Mouse (Mus musculus) layer of hippocampus, adult 2 months (tissue): ENCODE results near the gene Adad2. TPM values are rescaled to one million over a fixed set of nuclear protein-coding genes. Genes with fewer than 3 reads are reported as not detected.
A peak's percentile ranks its signal among the peaks of the same experiment; 100 is the strongest.

ENCODE experiments used
- DNase-seq, 2 experiments: peaks; one replicate each; pipeline ENCODE4 v3.0.0; 2022; ENCODE audit warnings: low spot score in 2 of 2
- H3K27ac ChIP-seq: fragments of 200-600 bp; 2 replicates; pipeline ENCODE4 v1.8.1; 2022
- H3K4me3 ChIP-seq: fragments of 200-600 bp; 2 replicates; pipeline ENCODE4 v1.8.1; 2022; ENCODE audit warnings: mild to moderate bottlenecking
- CTCF ChIP-seq: fragments of 200-600 bp; conservative IDR thresholded peaks from 2 replicates; pipeline ENCODE4 v1.8.1; 2022; ENCODE audit warnings: antibody characterized with exemption, mild to moderate bottlenecking, moderate library complexity
- total RNA-seq, 2 experiments: library from RNA; stranded (reverse); gene quantifications; 2 replicates each; pipeline ENCODE4 v1.2.3; 2021

Gene Adad2
- total RNA-seq, 2 experiments from 2014 or later = 0.47 to 0.87 TPM

DNA sequence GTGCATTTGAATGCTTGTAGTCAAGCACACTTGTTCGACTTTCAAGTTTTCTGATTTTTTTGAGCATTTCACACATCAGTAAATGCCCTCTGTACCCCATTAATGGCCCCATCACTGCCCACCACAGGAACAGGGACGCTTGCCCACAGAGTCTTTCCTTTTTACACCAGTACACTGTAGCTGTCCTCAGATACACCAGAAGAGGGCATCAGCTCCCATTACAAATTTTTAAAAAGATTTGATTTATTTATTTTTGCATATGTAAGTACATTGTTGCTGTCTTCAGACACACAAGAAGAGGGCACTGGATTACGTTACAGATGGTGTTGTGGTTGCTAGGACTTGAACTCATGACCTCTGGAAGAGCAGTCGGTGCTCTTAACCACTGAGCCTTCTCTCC lies 24.2 kb upstream of the Adad2 start:
- TF ChIP-seq CTCF = peak; percentile 70

DNA sequence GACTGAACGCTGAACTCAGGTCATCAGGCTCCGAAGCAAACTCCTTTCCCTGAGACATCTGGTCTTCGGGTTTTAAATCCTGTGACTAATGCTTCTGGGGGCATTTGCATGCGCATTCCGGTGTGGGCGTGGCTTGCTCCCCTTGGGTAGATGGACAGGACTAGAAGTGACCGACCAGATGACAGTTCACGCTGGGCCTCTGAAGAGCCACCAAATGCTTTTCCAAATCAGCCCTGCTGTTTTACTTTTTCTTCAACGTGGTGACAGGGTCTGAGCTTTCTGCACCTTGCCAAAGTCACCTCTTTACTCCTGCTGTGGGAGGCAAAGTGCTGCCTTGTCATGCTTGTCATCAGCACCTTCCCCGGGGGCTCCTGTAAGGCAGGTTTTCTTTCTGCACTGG lies 23.7 kb upstream of the Adad2 start:
- no peak overlapping the region for H3K4me3 ChIP-seq
- no peak for DNase-seq
- no peak overlapping the region for H3K27ac ChIP-seq
- TF ChIP-seq CTCF = no peak

More for the DNA sequence above, 24.2 kb upstream of the Adad2 start:
- Histone ChIP-seq H3K4me3 (no peak overlapping the region), H3K27ac (no peak overlapping the region)
- DNase-seq = no peak

DNA sequence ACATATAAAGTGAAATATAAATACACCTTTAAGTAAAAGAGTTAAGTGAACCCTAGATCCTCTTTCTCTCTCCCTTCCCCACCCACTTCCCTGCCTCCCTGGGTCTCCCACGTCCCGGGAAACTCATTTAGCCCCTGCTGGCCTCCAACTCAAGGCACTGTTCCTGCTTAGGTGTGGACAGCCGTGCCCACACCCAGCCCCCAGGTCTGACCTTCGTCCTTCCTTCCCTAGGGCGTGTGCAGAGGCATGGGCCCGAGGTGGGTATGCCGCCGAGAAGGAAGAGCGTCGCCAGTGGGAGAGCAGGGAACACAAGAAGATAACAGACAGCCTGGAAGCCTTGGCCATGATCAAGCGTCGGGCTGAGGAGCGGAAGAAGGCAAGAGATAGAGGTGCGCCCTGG lies 22.2 kb upstream of the Adad2 start:
- H3K4me3 ChIP-seq = no peak overlapping the region
- H3K27ac ChIP-seq = no peak overlapping the region
- DNase-seq = no peak
- no peak for TF ChIP-seq CTCF

DNA sequence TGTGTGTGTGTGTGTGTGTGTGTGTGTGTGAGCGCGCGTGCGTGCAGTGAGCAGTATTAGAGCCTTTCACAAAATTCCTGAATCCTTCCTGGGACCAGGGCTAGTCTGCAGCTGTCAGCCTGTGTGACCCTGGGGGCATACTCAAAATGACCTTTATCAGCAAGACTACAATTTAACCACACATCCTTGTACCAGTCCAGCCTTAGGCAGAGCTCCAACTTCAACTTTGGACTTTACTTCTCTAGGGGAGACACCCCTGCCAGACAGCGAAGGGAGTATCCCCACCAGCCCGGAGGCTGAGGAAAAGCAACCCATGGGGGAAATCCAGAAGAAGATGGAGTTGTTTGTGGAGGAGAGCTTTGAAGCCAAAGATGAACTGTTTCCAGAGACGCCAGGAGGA lies 21.1 kb upstream of the Adad2 start:
- Histone ChIP-seq H3K4me3 (no peak overlapping the region), H3K27ac (no peak overlapping the region)
- DNase-seq = no peak
- no peak for TF ChIP-seq CTCF

DNA sequence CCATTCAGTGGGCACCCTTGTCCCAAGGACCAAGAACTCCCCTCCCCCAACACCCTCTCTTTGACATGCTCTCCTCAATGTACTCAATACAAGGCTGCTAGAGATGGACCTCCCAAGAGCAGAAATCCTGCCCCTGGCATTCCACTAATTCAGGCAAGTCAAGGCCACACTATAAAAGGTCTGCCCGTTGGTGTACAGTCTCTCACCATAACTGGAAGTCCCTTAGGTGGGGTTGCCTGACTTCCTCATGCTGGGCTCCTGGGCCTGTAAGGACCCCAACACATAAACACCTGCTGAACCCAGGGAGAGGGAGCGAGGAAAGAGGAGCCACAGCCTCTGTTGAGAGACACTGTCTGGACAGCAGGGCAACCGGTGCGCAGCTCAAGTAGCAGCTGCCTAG lies 8.8 kb upstream of the Adad2 start:
- TF ChIP-seq CTCF = no peak
- Histone ChIP-seq H3K4me3 (no peak overlapping the region), H3K27ac (no peak overlapping the region)
- no peak for DNase-seq

DNA sequence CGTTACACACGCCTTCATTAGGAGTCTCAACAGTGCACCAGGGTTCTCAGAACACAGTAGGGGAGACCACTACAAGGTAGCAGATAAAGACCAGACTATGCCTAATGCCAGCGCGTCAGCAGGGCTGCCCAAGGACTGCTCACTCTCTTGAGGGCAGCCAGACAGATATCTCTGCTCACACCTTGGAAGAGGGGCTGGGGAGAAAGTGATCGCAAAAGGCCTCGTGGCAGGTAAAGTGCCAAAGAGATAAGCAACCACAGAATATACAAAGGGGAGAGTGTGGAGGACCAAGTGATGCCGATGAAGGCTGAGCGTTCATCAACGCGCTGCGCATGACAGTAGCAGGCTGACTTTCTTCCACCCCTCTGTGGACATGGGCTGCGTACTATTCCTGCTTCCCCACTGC lies 8.1 kb upstream of the Adad2 start:
- no peak for TF ChIP-seq CTCF
- no peak for DNase-seq
- Histone ChIP-seq H3K27ac (peak overlapping the region; percentile 87), H3K4me3 (peak overlapping the region; percentile 75)

DNA sequence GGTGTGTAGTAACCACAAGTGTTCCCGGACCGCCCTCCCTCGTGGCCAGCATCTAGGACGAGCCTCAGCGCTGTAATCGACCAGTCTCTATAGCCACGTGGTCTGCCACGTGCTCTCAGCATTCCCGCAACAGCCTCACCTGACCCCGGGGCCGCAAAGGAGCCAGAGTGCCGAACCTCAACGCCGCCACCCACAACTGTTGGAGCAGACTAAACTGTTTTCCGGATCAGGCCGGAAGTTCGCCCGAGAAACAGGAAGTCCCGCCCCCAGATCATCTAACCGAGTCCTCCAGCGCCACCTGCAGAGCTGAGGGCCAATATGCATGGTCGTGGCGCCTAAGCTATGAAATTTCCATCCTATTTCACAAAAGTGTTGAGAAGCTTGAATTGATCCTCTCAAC lies 7.6 kb upstream of the Adad2 start, which contains the start of gene Taf1c:
Gene Taf1c, minus strand, starts transcription at position 227 of the 400 bp plus-strand sequence.
- peak within 1 kb of the TSS; percentile 75 for H3K4me3 ChIP-seq
- DNase-seq = peak; percentile 92 to 93
- TF ChIP-seq CTCF = peak; percentile 90
- H3K27ac ChIP-seq = peak within 1 kb of the TSS; percentile 87

DNA sequence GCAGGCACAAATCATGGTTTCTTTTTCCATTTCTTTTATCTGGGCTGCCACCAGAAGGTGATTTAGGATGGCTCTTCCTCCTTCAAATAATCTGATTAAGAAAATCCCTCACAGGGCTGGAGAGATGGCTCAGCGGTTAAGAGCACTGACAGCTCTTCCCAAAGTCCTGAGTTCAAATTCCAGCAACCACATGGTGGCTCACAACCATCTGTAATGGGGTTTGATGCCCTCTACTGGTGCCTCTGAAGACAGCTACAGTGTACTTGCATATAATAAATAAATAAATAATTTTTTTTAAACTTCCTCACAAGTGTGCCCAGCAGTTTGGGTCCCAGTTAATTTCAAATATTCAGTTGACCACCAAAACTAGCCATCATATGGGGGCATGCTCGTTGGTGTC lies 6.3 kb upstream of the Adad2 start:
- no peak overlapping the region for H3K4me3 ChIP-seq
- peak; percentile 64 for TF ChIP-seq CTCF
- no peak overlapping the region for H3K27ac ChIP-seq
- no peak for DNase-seq

DNA sequence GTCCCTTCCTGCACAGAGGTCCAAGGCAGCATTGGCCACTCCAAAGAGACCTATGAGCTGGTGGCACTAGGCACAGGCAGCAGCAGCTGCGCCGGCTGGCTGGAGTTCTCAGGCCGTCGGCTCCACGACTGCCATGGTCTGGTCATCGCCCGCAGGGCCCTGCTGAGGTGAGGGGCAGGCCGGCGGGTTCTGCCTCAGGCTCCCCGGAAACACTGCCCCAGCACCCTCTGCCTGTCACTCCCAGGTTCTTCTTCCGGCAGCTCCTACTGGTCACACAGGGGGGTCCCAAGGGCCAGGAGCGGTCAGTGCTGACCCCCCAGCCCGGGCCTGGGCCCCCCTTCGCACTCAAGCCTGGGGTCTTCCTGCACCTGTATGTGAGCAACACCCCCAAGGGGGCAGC lies 2.5 kb downstream of the Adad2 start:
- no peak for TF ChIP-seq CTCF
- no peak for DNase-seq
- Histone ChIP-seq H3K4me3 (no peak overlapping the region), H3K27ac (no peak overlapping the region)

DNA sequence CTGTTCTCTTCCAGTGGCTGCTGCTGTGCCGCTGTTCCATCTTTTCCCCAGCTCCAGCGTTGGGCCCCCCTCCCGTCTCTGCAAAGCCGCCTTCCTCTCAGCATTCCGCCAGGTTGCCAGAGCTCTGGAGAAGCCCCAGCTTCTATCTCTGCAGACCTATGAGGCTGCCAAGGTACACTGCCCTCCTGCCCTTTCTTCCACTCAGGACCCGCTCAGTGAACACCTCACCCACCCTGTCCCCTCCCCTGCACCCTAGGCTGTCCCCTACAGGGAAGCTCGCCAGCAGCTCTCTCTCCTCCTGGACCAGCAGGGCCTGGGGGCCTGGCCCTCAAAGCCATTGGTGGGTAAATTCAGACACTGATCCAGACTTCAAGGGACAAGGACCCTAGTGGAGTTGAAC lies 3.8 kb downstream of the Adad2 start:
- H3K27ac ChIP-seq = no peak overlapping the region
- no peak for TF ChIP-seq CTCF
- no peak for DNase-seq
- H3K4me3 ChIP-seq = no peak overlapping the region

DNA sequence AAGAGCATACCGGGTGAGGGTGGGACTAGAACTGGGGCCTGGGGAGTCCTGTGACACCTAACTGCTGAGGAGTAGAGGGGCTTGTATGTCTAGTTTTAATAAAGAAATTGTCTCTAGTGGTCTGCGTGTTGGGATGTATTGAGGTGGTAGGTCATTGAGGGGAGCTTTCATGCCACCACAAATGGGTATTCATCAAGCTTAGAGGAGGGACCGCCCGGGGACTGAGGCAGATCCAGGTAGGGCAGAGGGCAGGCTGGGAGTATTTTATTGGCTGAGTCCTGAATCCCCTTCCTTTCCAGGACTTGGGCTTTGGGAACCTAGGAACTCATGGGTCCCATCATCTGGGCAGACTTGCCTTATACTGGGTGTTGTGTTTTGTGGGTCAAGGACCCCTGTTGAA lies 4.3 kb downstream of the Adad2 start:
- no peak for DNase-seq
- Histone ChIP-seq H3K4me3 (no peak overlapping the region), H3K27ac (no peak overlapping the region)
- no peak for TF ChIP-seq CTCF

DNA sequence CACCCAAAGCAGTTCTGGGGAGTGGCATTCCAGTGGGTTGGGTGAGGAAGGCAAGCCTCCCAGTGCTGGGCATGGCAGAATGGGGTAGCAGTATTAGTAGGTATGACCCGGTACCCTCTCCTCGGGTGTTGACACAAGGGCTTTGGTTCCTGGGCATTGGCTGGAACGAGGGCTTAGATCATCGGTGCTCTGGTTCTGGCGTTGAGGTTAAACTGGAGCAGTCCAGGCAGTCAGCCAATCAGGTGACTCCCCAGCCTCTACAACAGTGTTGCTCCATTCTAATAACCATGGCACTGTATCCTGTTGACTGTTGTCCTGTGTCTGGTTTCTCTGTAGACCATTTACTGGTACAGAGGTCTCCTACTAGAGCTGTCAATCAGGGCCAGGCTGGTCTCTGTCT lies 5.0 kb downstream of the Adad2 start:
- Histone ChIP-seq H3K27ac (no peak overlapping the region), H3K4me3 (no peak overlapping the region)
- no peak for DNase-seq
- no peak for TF ChIP-seq CTCF

DNA sequence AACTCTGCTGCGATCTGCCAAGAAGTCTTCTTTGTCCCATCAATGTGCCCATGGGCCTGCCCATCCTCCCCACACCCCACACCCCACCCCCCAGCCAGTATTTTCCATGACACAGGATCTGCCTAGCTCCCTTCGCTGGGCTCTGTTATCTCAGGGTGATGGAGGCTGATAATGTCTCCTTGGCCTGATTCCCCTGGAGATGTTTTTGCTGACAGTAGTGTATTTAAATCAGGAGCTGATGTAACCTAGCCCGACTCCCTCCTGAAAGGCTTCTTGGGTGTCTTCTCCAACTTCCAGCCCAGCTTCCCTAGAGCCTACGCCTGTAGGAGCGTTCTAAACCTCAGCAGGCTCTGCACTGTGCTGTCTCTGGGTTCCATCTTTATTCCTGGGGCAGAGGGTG lies 6.3 kb downstream of the Adad2 start:
- TF ChIP-seq CTCF = no peak
- Histone ChIP-seq H3K4me3 (no peak overlapping the region), H3K27ac (no peak overlapping the region)
- DNase-seq = no peak

DNA sequence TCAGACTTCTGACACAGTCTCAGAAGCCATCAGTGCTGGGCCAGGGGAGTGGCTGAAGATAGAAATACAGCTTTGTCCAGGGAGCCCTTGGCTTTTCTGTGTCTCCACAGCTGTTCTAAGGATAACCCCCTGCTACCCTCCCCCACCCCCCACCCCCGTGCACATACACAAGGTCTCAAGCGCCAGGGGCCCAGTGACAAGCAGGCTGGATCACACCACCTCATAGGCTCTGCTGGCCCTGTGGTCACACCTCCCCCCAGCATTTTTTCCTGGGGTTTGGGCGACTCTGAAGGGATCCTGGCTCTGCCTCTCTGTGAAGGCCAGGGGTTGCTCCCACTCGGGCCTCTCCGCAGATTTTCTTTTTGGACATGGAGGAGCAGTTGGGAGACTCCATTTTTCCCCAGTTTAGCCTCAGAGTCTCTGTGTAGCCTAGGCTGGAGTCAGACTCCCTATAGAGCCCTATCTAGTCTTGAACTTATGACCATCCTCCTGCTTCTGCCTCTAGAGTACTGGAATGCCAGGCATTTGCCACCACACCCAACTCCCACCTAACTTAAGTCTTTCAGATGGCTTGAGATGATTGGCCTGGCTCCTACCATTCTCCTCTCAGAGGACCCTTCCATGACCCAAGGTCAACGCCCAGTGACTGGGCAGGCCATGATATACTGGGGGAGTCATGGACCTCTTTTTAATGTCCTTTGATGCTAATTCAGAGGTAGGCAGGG lies 7.7 kb downstream of the Adad2 start:
- Histone ChIP-seq H3K27ac (no peak overlapping the region), H3K4me3 (no peak overlapping the region)
- no peak for DNase-seq
- TF ChIP-seq CTCF = no peak
